Mouse (Mus musculus): ENCODE measurements at regions not wholly inside any gene's neighbourhood (a gene's known extent, or its start where the extent isn't known, plus 50 kb on each side); places are given as distances from the start of the nearest gene placed in this dataset.

DNA sequence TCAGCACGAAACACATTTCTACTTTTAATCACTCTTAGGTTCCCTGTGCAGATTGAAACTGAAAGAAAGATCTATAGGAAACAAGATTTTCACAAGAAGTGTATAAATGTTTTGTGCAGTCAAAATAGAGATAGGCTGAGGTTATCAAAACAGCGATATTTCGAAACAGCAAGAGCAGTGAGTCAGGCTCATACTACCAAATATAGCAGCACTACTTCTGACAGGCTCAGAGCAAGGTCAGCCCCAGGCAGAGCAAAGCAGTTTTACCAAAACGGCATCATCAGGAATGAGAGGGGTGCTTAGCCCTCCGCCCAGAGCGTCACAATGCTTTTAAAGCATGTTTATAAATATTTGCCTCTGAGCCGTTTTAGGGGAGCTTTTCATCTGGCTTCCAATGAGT lies 133.4 kb upstream of the Gls start:
- DNase-seq = no peak
- TF ChIP-seq POLR2A (IDR thresholded peaks at IDR 0.05; ENCODE audit: borderline replicate concordance, insufficient read depth, low read length) (no peak), CTCF (IDR thresholded peaks at IDR 0.05; ENCODE audit: borderline replicate concordance, insufficient read depth, low read depth, low read length) (no peak)
- Histone ChIP-seq H3K4me3 (replicated peaks; ENCODE audit: insufficient read depth, low read depth, low read length) (no peak overlapping the region), H3K27ac (ENCODE audit: insufficient read depth, low read length) (no peak overlapping the region), H3K27me3 (ENCODE audit: control insufficient read depth, insufficient read depth, low read length) (no peaks in the 10 kb centered on the region), H3K4me1 (ENCODE audit: control insufficient read depth, insufficient read depth, low read length) (no peaks in the 10 kb centered on the region)
- WGBS = 89% methylated on average over 7 of the region's 7 CpGs

DNA sequence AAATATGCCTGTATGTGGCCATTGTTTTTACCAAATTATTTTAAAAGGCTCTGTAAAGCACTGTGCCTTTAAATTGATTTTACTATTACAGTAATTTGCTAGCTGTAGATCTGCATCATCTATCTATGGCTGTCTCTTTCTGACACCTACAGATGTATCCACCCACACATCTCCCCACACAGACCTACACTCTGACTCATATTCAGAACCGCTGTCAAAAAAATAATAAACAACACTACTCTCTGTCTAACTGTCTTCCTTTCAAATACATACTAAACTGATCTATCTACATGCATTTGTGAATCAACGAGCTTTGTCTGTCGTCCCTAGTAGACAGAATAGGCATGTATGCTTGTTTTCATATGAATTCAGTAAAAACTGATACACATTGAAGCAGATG lies 130.6 kb upstream of the Gls start:
- no peak overlapping the region for H3K4me3 ChIP-seq (replicated peaks; ENCODE audit: insufficient read depth, low read depth, low read length)
- 91% methylated on average over 3 of the region's 3 CpGs for WGBS
- H3K27me3 ChIP-seq (ENCODE audit: control insufficient read depth, insufficient read depth, low read length) = no peaks in the 10 kb centered on the region
- DNase-seq = no peak
- no peaks in the 10 kb centered on the region for H3K4me1 ChIP-seq (ENCODE audit: control insufficient read depth, insufficient read depth, low read length)
- H3K27ac ChIP-seq (ENCODE audit: insufficient read depth, low read length) = no peak overlapping the region
- TF ChIP-seq CTCF (IDR thresholded peaks at IDR 0.05; ENCODE audit: borderline replicate concordance, insufficient read depth, low read depth, low read length) = no peak
- no peak for TF ChIP-seq POLR2A (IDR thresholded peaks at IDR 0.05; ENCODE audit: borderline replicate concordance, insufficient read depth, low read length)

DNA sequence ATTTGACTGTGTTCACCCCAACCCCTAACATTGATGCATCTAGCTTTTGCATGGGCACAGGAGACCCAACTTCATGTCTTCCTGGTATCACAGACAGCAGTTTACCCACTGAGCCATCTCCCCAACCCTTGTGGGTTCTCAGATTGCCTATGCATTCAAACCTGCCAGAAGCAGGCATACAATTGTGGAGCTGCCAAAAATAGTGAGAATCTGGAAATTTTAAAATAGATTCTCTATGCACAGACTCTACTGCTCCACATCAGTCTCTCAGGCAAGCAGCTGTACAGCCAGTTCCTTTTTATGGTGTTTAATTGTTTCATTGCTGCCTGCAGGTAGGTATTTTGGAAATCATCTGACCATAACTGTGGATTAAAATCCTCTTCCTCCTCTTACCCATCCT lies 129.9 kb upstream of the Gls start:
- DNase-seq = no peak
- Histone ChIP-seq H3K27ac (ENCODE audit: insufficient read depth, low read length) (no peak overlapping the region), H3K4me1 (ENCODE audit: control insufficient read depth, insufficient read depth, low read length) (no peaks in the 10 kb centered on the region)

DNA sequence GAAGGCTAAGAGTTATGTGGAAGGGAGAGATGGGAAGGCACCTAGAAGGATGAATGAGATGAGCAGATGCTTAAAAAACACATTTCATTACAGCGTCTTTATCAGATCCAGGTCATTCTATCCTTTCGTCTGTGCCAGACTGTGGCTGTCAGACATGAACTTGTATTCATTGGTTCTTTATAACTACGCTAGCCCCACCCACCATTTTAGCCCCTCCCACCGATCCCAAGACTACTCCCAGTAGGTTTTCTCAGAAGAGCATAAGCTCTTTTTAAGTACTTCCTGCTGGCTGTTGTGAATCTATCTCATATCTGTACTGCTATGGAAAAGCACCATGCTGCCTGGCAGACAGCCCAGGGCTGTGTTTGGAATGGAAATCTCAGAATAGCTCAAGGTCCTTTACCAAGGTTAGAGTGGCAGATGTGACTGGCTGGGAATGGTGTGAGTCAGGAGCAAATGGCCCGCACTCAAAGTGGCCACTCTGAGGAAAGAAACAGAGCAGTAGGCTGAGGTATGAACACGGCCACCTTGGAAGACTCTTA lies 121.1 kb upstream of the Gls start:
- TF ChIP-seq CTCF (IDR thresholded peaks at IDR 0.05; ENCODE audit: borderline replicate concordance, insufficient read depth, low read depth, low read length) (no peak), POLR2A (IDR thresholded peaks at IDR 0.05; ENCODE audit: borderline replicate concordance, insufficient read depth, low read length) (no peak)
- DNase-seq = peak; percentile 37 to 51
- no peak overlapping the region for H3K4me3 ChIP-seq (replicated peaks; ENCODE audit: insufficient read depth, low read depth, low read length)
- WGBS = 65% methylated on average over 6 of the region's 6 CpGs
- H3K27me3 ChIP-seq (ENCODE audit: control insufficient read depth, insufficient read depth, low read length) = no peaks in the 10 kb centered on the region
- no peak overlapping the region for H3K27ac ChIP-seq (ENCODE audit: insufficient read depth, low read length)
- H3K4me1 ChIP-seq (ENCODE audit: control insufficient read depth, insufficient read depth, low read length) = no peaks in the 10 kb centered on the region

More for the DNA sequence above, 129.9 kb upstream of the Gls start:
- TF ChIP-seq POLR2A (IDR thresholded peaks at IDR 0.05; ENCODE audit: borderline replicate concordance, insufficient read depth, low read length) (no peak), CTCF (IDR thresholded peaks at IDR 0.05; ENCODE audit: borderline replicate concordance, insufficient read depth, low read depth, low read length) (no peak)
- Histone ChIP-seq H3K27me3 (ENCODE audit: control insufficient read depth, insufficient read depth, low read length) (no peaks in the 10 kb centered on the region), H3K4me3 (replicated peaks; ENCODE audit: insufficient read depth, low read depth, low read length) (no peak overlapping the region)

DNA sequence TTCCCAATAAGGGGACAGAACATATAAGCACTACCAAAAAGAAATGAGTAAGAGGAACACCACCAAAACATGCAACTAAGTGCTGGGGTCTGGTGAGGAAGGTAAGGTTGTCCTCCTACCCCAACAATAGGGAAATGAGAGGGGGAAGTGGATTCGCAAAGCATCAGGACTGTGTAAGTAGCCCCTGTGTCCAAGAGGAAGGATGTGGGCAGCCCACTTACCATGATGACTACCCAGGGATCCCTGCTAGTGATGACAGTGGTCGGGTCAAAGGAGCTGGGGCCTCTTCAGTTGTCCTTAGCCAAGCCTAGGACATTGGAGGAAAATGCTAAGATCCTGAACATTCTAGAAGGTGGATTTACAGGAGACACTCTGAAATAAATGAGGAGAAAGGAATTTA lies 109.1 kb upstream of the Gls start:
- H3K27ac ChIP-seq (ENCODE audit: insufficient read depth, low read length) = no peak overlapping the region
- no peak overlapping the region for H3K4me3 ChIP-seq (replicated peaks; ENCODE audit: insufficient read depth, low read depth, low read length)
- TF ChIP-seq POLR2A (IDR thresholded peaks at IDR 0.05; ENCODE audit: borderline replicate concordance, insufficient read depth, low read length) (no peak), CTCF (IDR thresholded peaks at IDR 0.05; ENCODE audit: borderline replicate concordance, insufficient read depth, low read depth, low read length) (no peak)
- no peaks in the 10 kb centered on the region for H3K27me3 ChIP-seq (ENCODE audit: control insufficient read depth, insufficient read depth, low read length)
- no peaks in the 10 kb centered on the region for H3K4me1 ChIP-seq (ENCODE audit: control insufficient read depth, insufficient read depth, low read length)
- 83% methylated on average over 2 of the region's 2 CpGs for WGBS
- no peak for DNase-seq

DNA sequence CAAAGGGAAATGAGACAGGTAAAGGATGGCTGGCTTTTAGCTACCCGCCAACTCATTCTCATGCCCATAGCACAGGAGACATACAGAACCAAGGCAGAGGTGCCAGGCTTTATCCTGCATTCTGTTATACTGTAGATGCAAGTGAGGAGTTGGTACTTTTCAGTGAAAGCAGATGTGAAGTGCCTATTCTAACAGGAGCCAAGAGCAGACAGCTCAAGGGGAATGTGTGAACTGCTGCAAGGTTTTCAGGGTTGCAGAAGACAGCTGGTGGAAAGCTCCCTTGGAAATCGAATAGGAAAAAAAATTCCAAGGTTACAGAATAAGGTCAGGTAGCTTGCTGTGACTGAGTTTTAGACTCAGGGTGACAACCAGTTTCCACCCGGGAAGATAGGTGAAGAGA lies 105.7 kb upstream of the Gls start:
- Histone ChIP-seq H3K4me3 (replicated peaks; ENCODE audit: insufficient read depth, low read depth, low read length) (no peak overlapping the region), H3K27ac (ENCODE audit: insufficient read depth, low read length) (no peak overlapping the region), H3K27me3 (ENCODE audit: control insufficient read depth, insufficient read depth, low read length) (no peaks in the 10 kb centered on the region), H3K4me1 (ENCODE audit: control insufficient read depth, insufficient read depth, low read length) (no peaks in the 10 kb centered on the region)
- TF ChIP-seq POLR2A (IDR thresholded peaks at IDR 0.05; ENCODE audit: borderline replicate concordance, insufficient read depth, low read length) (no peak), CTCF (IDR thresholded peaks at IDR 0.05; ENCODE audit: borderline replicate concordance, insufficient read depth, low read depth, low read length) (no peak)
- WGBS = 76% methylated on average over 3 of the region's 3 CpGs
- no peak for DNase-seq

DNA sequence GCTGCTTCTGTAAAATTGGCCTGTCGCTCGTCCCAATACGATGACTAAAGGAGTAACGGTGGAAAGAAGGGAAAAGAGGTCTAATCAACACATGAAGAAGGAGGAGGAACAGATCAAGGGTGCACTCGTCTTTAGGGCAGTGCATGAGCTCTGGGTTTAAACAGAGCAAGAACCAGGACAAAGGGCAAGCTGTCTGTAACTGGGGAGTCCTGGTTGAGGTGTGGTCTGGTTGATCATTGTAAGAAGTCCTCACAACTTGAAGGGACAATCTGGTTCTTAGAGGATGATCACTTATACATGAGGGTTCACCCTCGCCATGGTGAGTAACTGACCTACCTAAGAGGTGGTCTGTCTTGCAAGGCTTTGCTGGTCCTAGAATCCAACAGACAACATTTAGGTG lies 105.2 kb upstream of the Gls start:
- no peak for TF ChIP-seq POLR2A (IDR thresholded peaks at IDR 0.05; ENCODE audit: borderline replicate concordance, insufficient read depth, low read length)
- no peak for TF ChIP-seq CTCF (IDR thresholded peaks at IDR 0.05; ENCODE audit: borderline replicate concordance, insufficient read depth, low read depth, low read length)
- H3K27ac ChIP-seq (ENCODE audit: insufficient read depth, low read length) = no peak overlapping the region
- 86% methylated on average over 6 of the region's 6 CpGs for WGBS

DNA sequence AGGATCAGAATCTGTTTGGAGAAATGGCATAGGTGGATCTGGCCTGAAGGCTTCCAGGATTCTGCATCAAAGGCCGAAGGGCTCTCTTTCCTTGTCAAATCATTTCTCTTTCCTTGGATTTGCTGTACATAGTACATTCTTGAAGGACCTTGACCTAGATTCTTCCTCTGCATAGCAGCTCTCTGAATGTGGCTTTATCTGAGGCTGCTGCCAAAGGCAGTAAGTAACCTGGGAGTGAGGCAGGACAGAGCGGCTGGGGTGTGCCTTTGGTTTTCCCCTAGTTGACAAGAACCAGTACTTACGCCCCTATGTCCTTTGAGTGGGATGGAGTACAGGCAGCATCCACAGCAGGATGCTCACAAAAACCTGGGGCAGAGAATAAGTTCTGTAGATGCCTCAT lies 103.7 kb upstream of the Gls start:
- Histone ChIP-seq H3K4me3 (replicated peaks; ENCODE audit: insufficient read depth, low read depth, low read length) (no peak overlapping the region), H3K27ac (ENCODE audit: insufficient read depth, low read length) (no peak overlapping the region), H3K27me3 (ENCODE audit: control insufficient read depth, insufficient read depth, low read length) (no peaks in the 10 kb centered on the region), H3K4me1 (ENCODE audit: control insufficient read depth, insufficient read depth, low read length) (no peaks in the 10 kb centered on the region)
- 89% methylated on average over 3 of the region's 3 CpGs for WGBS
- DNase-seq = no peak
- TF ChIP-seq CTCF (IDR thresholded peaks at IDR 0.05; ENCODE audit: borderline replicate concordance, insufficient read depth, low read depth, low read length) (no peak), POLR2A (IDR thresholded peaks at IDR 0.05; ENCODE audit: borderline replicate concordance, insufficient read depth, low read length) (no peak)

More for the DNA sequence above, 105.2 kb upstream of the Gls start:
- no peaks in the 10 kb centered on the region for H3K27me3 ChIP-seq (ENCODE audit: control insufficient read depth, insufficient read depth, low read length)
- no peak for DNase-seq
- no peak overlapping the region for H3K4me3 ChIP-seq (replicated peaks; ENCODE audit: insufficient read depth, low read depth, low read length)
- no peaks in the 10 kb centered on the region for H3K4me1 ChIP-seq (ENCODE audit: control insufficient read depth, insufficient read depth, low read length)
